Mouse (Mus musculus) midbrain, postnatal 0 days (tissue): ENCODE data around the gene Pik3c2a. TPM values are rescaled to one million over a fixed set of nuclear protein-coding genes. Genes with fewer than 3 reads are reported as not detected.

Experiments
- ATAC-seq: fragments of 200-750 bp; cut with Nextera tagmentation; 2 replicates; pipeline ENCODE4 v1.8.0; 2017; ENCODE audit warnings: moderate number of reproducible peaks, mild to moderate bottlenecking, moderate TSS enrichment, moderate library complexity; ENCODE audit not compliant: low FRiP score
- DNase-seq: peaks from one replicate; pipeline ENCODE4 v3.0.0-alpha.2; 2015; ENCODE audit warnings: low spot score
- H3K27ac ChIP-seq: fragments of 300-500 bp; sonication (generic); 2 replicates; pipeline ENCODE4 v1.5.1; 2014; ENCODE audit warnings: low read depth, mild to moderate bottlenecking, low read length, mixed read lengths
- H3K27me3 ChIP-seq: fragments of 300-500 bp; sonication (generic); 2 replicates; pipeline ENCODE4 v1.6.1; 2014; ENCODE audit warnings: low read length, control low read depth, mixed read lengths; ENCODE audit not compliant: insufficient read depth
- H3K36me3 ChIP-seq: fragments of 300-500 bp; sonication (generic); 2 replicates; pipeline ENCODE4 v1.6.1; 2014; ENCODE audit warnings: low read length, control low read depth, mixed read lengths; ENCODE audit not compliant: insufficient read depth
- H3K4me1 ChIP-seq: fragments of 300-500 bp; sonication (generic); 2 replicates; pipeline ENCODE4 v1.6.1; 2014; ENCODE audit warnings: mild to moderate bottlenecking, control low read depth, antibody characterized with exemption, low read length, mixed read lengths; ENCODE audit not compliant: insufficient read depth
- H3K4me2 ChIP-seq: fragments of 300-500 bp; sonication (generic); 2 replicates; pipeline ENCODE4 v1.6.1; 2014; ENCODE audit warnings: low read depth, mild to moderate bottlenecking, low read length, mixed read lengths; ENCODE audit not compliant: poor library complexity, severe bottlenecking
- H3K4me3 ChIP-seq: fragments of 300-500 bp; sonication (generic); 2 replicates; pipeline ENCODE4 v1.5.1; 2014; ENCODE audit warnings: low read depth, mild to moderate bottlenecking, low read length, moderate library complexity
- H3K9ac ChIP-seq: fragments of 300-500 bp; sonication (generic); replicated peaks from 2 replicates; pipeline ENCODE4 v1.6.1; 2014; ENCODE audit warnings: mild to moderate bottlenecking, low read length, moderate library complexity, mixed read lengths; ENCODE audit not compliant: poor library complexity, severe bottlenecking
- H3K9me3 ChIP-seq: fragments of 300-500 bp; sonication (generic); 2 replicates; pipeline ENCODE4 v1.6.1; 2016; ENCODE audit warnings: low read length, control low read depth
- CTCF ChIP-seq: IDR thresholded peaks from 2 replicates; pipeline ENCODE4 v1.5.1; 2016; ENCODE audit warnings: antibody characterized with exemption, mild to moderate bottlenecking
- WGBS: fragments of 180-500 bp; shearing (Covaris S2); extraction: QIAGEN DNeasy Blood & Tissue Kit; methylation state at CpG from one replicate; pipeline ENCODE4 v1.1.7; 2014; 5-methylcytosine and 5-hydroxymethylcytosine counted together
- polyA plus RNA-seq: library from polyadenylated mRNA; unstranded; fragments of >200 nt; fragmentation: Nextera tagmentation; extraction: Ambion mirVana; gene quantifications from 2 replicates; pipeline ENCODE4 v1.2.1, GENCODE M21; 2015
- total RNA-seq: library from RNA; depleted of rRNA; stranded (reverse); fragments of >200 nt; gene quantifications from 2 replicates; pipeline ENCODE4 v1.2.3, GENCODE M21; 2014

Gene Pik3c2a
- total and polyA plus RNA-seq, 2 experiments from 2014 or later = 9.1 to 20.9 TPM

DNA sequence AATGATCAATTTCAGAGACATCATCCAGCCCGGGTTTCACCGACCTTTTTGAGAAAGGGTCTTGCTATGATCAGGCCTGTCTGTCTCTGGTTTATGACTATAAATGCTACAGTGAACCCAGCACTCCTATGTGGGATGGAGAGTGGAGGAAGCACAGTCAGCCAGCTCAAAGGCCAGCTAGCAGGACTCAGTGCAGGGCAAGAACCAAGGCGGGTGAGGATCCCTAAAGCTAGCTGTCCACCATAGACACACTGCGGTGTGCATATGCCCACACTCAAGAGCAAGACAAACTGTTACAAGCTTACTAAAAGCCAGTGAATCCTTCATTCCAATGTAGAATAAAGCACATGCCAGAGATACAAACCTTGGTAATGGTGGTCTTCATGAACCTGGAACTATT, 113.4 kb downstream of the Pik3c2a start:
- Histone ChIP-seq H3K9ac (no peak overlapping the region), H3K4me3 (no peak overlapping the region), H3K36me3 (peaks cover 18% of the 10 kb centered on the region; the same call in 1 of the 2 replicates), H3K27me3 (no peaks in the 10 kb centered on the region), H3K27ac (no peak overlapping the region), H3K9me3 (no peaks in the 10 kb centered on the region), H3K4me1 (peaks cover 4% of the 10 kb centered on the region; the same call in 1 of the 2 replicates), H3K4me2 (no peak overlapping the region)
- ATAC-seq (no peak), DNase-seq (no peak)
- TF ChIP-seq CTCF = no peak
- 93% methylated on average over 4 of the region's 4 CpGs for WGBS

DNA sequence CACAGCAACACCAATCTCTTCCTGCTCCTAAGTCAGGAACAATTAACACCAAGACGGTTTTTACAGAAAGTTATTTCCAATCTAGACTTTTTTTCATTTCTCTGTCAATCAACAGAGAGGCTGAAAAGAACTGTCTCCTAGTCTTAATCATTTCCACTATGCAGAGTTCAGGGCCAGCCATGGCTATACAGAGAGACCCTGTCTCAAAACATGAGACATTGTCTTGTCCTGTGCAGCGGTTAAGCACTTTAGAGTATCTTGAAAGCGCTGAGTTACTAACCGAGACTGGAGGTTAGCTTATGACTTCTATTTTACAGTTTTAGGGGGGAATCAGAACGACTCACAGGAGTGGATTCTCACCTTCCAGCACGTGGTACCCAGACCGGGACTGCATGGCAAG, 114.5 kb downstream of the Pik3c2a start:
- Histone ChIP-seq H3K27me3 (no peaks in the 10 kb centered on the region), H3K9me3 (no peaks in the 10 kb centered on the region), H3K27ac (no peak overlapping the region), H3K4me3 (no peak overlapping the region), H3K9ac (no peak overlapping the region), H3K4me1 (peaks cover 4% of the 10 kb centered on the region; the same call in 1 of the 2 replicates), H3K4me2 (no peak overlapping the region), H3K36me3 (peaks cover 18% of the 10 kb centered on the region; the same call in 1 of the 2 replicates)
- 79% methylated on average over 7 of the region's 7 CpGs for WGBS
- no peak for ATAC-seq
- no peak for TF ChIP-seq CTCF
- DNase-seq = no peak

DNA sequence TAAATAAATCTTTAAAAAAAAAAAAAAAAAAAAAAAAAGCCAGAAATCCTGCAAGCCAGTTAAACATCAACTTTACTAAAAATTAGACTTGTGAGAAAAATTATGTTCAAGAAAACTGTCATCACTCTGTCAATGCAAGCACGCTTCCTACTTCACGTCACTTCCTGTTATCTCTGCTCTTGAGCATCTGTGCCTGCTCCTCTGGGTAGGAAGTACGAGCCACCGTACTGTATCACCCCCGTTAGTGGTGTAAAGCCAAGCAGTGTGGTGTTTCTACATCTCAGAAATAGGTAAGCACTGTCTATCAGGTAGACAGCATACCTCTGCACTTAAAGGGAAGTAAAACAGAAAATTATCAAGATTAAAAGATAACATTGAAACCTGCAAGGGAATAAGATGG, 115.3 kb downstream of the Pik3c2a start:
- H3K9me3 ChIP-seq = no peaks in the 10 kb centered on the region
- no peak overlapping the region for H3K27ac ChIP-seq
- no peak overlapping the region for H3K4me2 ChIP-seq
- DNase-seq (no peak), ATAC-seq (no peak)
- no peaks in the 10 kb centered on the region for H3K27me3 ChIP-seq
- no peak for TF ChIP-seq CTCF
- no peak overlapping the region for H3K4me3 ChIP-seq
- no peak overlapping the region for H3K9ac ChIP-seq
- WGBS = 89% methylated on average over 5 of the region's 5 CpGs
- peaks cover 18% of the 10 kb centered on the region; the same call in 1 of the 2 replicates for H3K36me3 ChIP-seq
- peaks cover 4% of the 10 kb centered on the region; the same call in 1 of the 2 replicates for H3K4me1 ChIP-seq

- no peak overlapping the region for H3K27ac ChIP-seq
- H3K27me3 ChIP-seq = no peaks in the 10 kb centered on the region
- H3K4me1 ChIP-seq = no peaks in the 10 kb centered on the region
- peak; percentile 78 for DNase-seq
- 29% methylated on average over 10 of the region's 10 CpGs for WGBS
- ATAC-seq = no peak
- peak; percentile 93 for TF ChIP-seq CTCF
- no peak overlapping the region for H3K4me3 ChIP-seq
- H3K4me2 ChIP-seq = no peak overlapping the region
- no peaks in the 10 kb centered on the region for H3K36me3 ChIP-seq
- H3K9ac ChIP-seq = no peak overlapping the region
- H3K9me3 ChIP-seq = no peaks in the 10 kb centered on the region
Observed at GRCm38 (mm10) chr7:116323331-116323964, 119.8 kb downstream of the Pik3c2a start.

- Histone ChIP-seq H3K27me3 (0 out of 2 replicates have a peak, but pooled peaks cover 8% of the 10 kb centered on the region), H3K4me1 (no peaks in the 10 kb centered on the region), H3K4me3 (no peak overlapping the region), H3K4me2 (no peak overlapping the region), H3K9ac (no peak overlapping the region), H3K27ac (no peak overlapping the region), H3K9me3 (no peaks in the 10 kb centered on the region), H3K36me3 (no peaks in the 10 kb centered on the region)
- 25% methylated on average over 9 of the region's 9 CpGs for WGBS
- TF ChIP-seq CTCF = no peak
- DNase-seq = no peak
- no peak for ATAC-seq
Observed at GRCm38 (mm10) chr7:116309456-116309855, 133.8 kb downstream of the Pik3c2a start.

GRCm38 (mm10) chr7:116308632-116308991, 134.6 kb downstream of the Pik3c2a start:
- 0 out of 2 replicates have a peak overlapping the region, but pooled peaks have one; percentile 51 for H3K9ac ChIP-seq
- peak overlapping the region; percentile 99 for H3K4me2 ChIP-seq
- ATAC-seq (0 out of 2 replicates have a peak, but pooled peaks have one; percentile 13), DNase-seq (no peak)
- 4% methylated on average over 15 of the region's 16 CpGs for WGBS
- TF ChIP-seq CTCF = no peak
- H3K4me3 ChIP-seq = peak overlapping the region; percentile 65
- no peak overlapping the region for H3K27ac ChIP-seq
- H3K36me3 ChIP-seq = no peaks in the 10 kb centered on the region
- no peaks in the 10 kb centered on the region for H3K4me1 ChIP-seq
- no peaks in the 10 kb centered on the region for H3K9me3 ChIP-seq
- H3K27me3 ChIP-seq = 0 out of 2 replicates have a peak, but pooled peaks cover 8% of the 10 kb centered on the region
